Mouse (Mus musculus) heart, adult 2 months (tissue): ENCODE data around the gene Anks1b. TPM values are rescaled to one million over a fixed set of nuclear protein-coding genes. Genes with fewer than 3 reads are reported as not detected.

Source experiments
- DNase-seq, 2 experiments: peaks; one replicate each; pipeline ENCODE4 v3.0.0; 2021
- H3K27ac ChIP-seq: fragments of 200-600 bp; 2 replicates; pipeline ENCODE4 v1.8.1; 2022
- H3K27me3 ChIP-seq: fragments of 200-500 bp; 2 replicates; pipeline ENCODE4 v1.6.1; 2012; ENCODE audit warnings: mild to moderate bottlenecking, low read length, inconsistent platforms, mixed read lengths; ENCODE audit not compliant: control insufficient read depth, insufficient read depth
- H3K36me3 ChIP-seq: fragments of 200-500 bp; 2 replicates; pipeline ENCODE4 v1.6.1; 2012; ENCODE audit warnings: low read length, inconsistent platforms; ENCODE audit not compliant: control insufficient read depth, insufficient read depth
- H3K4me1 ChIP-seq: fragments of 200-500 bp; 2 replicates; pipeline ENCODE4 v1.6.1; 2011; ENCODE audit warnings: low read length; ENCODE audit not compliant: control insufficient read depth, insufficient read depth
- H3K4me3 ChIP-seq: fragments of 200-600 bp; 2 replicates; pipeline ENCODE4 v1.8.1; 2022
- H3K79me2 ChIP-seq: fragments of 200-500 bp; replicated peaks from 2 replicates; pipeline ENCODE4 v1.6.1; 2012; ENCODE audit warnings: mild to moderate bottlenecking, inconsistent platforms, low read length, moderate library complexity, mixed read lengths; ENCODE audit not compliant: control insufficient read depth, insufficient read depth
- H3K9ac ChIP-seq: fragments of 200-500 bp; 2 replicates; pipeline ENCODE4 v1.6.1; 2012; ENCODE audit warnings: low read depth, mild to moderate bottlenecking, control low read depth, inconsistent platforms, low read length, mixed read lengths
- CTCF ChIP-seq: fragments of 200-600 bp; IDR thresholded peaks from 2 replicates; pipeline ENCODE4 v1.8.1; 2022; ENCODE audit warnings: antibody characterized with exemption, mild to moderate bottlenecking, moderate library complexity
- EP300 ChIP-seq: fragments of 200-500 bp; IDR thresholded peaks from 2 replicates; pipeline ENCODE4 v1.6.1; 2011; ENCODE audit warnings: low read depth, low read length, control low read depth; ENCODE audit not compliant: insufficient read depth
- POLR2A ChIP-seq: fragments of 200-500 bp; IDR thresholded peaks from 2 replicates; pipeline ENCODE4 v1.6.1; 2011; ENCODE audit warnings: mild to moderate bottlenecking, low read depth, low read length, control low read depth; ENCODE audit not compliant: insufficient read depth
- WGBS: fragments of 180-500 bp; shearing (Covaris S2); methylation state at CpG from one replicate; pipeline ENCODE4 v1.1.7; 2018; 5-methylcytosine and 5-hydroxymethylcytosine counted together
- intact Hi-C: fragments of 180-260 bp; cut with DNase I; formaldehyde crosslinking; loops from one replicate; pipeline ENCODE4 v1.15.1; 2025
- polyA plus RNA-seq: library from polyadenylated mRNA; depleted of rRNA; stranded (reverse); fragments of >200 nt; gene quantifications from 2 replicates; pipeline ENCODE4 v1.2.3, GENCODE M21; 2012
- total RNA-seq, 2 experiments: library from RNA; stranded (reverse); gene quantifications; 2 replicates each; pipeline ENCODE4 v1.2.3; 2021

Gene Anks1b
- total and polyA plus RNA-seq, 3 experiments = 0.16 to 0.80 (median 0.52) TPM

DNA sequence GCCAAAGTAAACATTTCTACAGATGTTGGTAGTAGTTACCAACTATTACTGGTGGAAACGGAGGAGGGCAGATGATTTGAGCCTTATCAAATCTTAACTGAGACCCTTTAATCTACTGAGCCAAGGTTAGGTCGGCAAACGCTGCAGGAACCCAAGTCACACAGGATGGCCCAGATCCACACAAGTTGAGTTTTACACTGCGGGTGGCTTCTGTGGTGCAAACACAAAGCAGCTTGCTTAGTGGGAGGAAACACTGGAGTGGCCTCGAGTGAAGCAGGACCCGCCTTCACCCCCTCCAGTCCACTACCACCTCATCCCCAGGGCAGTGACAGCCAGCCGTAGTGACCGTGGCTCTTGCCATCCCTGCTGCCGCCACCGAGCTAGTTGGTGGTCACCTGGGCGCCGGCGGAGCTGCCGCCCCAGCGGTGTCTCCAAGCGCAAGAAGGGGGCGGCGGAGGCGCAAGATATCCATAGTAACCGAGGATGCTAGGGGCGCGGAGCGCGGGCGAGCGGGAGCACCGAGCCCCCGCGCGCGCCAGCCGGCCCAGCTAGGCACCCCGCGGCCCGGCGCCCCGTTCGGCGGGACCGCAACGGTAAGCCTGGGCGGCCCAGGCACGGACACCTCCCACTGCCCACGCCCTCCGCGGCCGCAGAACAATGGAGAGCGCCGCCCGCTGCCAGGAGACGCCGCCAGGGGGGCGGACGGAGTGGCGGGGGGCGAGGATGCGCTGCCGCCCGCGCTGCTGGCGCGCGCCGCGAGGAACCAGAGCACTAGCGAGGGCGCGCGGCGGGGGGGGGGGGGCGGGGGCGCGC lies 955.5 kb downstream of the Anks1b start:
- WGBS = 1% methylated on average over 54 of the region's 73 CpGs
- DNase-seq = no peak
- Histone ChIP-seq H3K36me3 (no peaks in the 10 kb centered on the region), H3K79me2 (no peaks in the 10 kb centered on the region), H3K4me3 (peak overlapping the region; percentile 10; the same call in 1 of the 2 replicates), H3K9ac (no peak overlapping the region), H3K4me1 (no peaks in the 10 kb centered on the region), H3K27me3 (peaks cover 12% of the 10 kb centered on the region), H3K27ac (no peak overlapping the region)
- intact Hi-C loops = no loop called here
- TF ChIP-seq EP300 = no peak

DNA sequence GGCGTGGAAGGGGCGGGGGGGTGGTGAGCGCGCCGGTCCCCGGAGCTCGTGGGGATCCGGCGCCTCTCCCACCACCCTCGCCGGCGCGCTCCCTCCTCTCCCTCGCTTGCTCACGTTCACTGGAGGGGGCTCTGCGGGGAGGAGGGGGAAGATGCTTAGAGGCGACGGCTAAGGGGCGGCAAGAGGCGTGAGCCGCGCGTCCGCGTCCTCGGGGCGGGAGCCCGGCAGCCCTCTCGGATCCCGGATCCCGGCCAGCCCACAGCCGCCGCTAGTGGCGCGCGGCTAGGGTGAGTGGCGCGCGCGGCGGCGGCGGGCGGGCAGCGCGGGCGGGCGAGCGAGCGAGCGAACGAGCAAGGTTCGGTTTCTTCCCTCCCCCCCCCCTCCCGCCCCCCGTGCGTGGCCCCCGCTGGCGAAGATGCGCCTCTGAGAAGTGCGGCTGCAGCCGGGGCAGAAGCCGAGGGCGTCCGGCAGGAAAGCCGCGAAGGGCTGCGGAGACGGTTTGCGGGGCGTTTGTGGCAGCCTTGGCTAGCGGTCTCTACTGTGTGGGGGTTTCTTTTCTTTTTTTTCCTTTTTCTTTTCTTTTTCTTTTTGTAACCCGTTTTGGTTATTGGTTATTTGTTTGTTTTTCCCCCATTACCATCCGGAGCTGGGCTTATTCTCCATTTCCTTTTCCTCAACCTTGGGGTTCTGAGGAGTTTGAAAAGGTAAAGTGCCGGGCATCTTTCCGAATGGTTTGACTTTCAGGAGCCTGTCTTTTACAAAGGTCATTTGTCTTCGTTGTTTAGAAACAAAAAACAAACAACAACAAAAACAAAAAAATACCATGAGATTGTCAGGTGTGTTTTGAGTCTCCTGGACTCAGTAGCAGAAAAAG lies 956.3 kb downstream of the Anks1b start:
- H3K36me3 ChIP-seq = no peaks in the 10 kb centered on the region
- no peaks in the 10 kb centered on the region for H3K4me1 ChIP-seq
- no peak overlapping the region for H3K9ac ChIP-seq
- TF ChIP-seq EP300 (no peak), POLR2A (no peak), CTCF (no peak)
- intact Hi-C loops = no loop called here
- no peak overlapping the region for H3K27ac ChIP-seq
- peak overlapping the region; percentile 35 for H3K4me3 ChIP-seq
- no peaks in the 10 kb centered on the region for H3K79me2 ChIP-seq
- WGBS = under 1% methylated on average over 57 of the region's 76 CpGs
- no peak for DNase-seq
- peaks cover 12% of the 10 kb centered on the region for H3K27me3 ChIP-seq

DNA sequence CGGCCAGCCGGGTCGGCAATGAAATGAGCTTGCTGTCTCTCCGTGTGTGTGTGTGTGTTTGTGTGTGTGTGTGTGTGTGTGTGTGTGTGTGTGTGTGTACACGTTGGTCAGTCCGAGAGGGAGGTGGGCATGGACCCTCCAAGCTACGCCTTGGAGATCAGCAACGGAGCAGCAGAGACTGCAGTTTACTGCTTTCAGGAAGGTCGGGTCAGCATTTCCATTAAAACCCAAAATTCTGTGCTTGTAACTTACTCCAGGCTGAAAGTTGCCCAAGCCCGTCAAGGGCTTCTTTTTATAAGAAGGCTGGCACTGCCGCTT lies 956.9 kb downstream of the Anks1b start:
- intact Hi-C loops = no loop called here
- Histone ChIP-seq H3K27ac (no peak overlapping the region), H3K4me1 (no peaks in the 10 kb centered on the region), H3K9ac (no peak overlapping the region), H3K27me3 (peaks cover 12% of the 10 kb centered on the region), H3K4me3 (no peak overlapping the region), H3K79me2 (no peaks in the 10 kb centered on the region), H3K36me3 (no peaks in the 10 kb centered on the region)
- TF ChIP-seq CTCF (no peak), POLR2A (no peak), EP300 (no peak)
- WGBS = 5% methylated on average over 11 of the region's 11 CpGs
- no peak for DNase-seq

DNA sequence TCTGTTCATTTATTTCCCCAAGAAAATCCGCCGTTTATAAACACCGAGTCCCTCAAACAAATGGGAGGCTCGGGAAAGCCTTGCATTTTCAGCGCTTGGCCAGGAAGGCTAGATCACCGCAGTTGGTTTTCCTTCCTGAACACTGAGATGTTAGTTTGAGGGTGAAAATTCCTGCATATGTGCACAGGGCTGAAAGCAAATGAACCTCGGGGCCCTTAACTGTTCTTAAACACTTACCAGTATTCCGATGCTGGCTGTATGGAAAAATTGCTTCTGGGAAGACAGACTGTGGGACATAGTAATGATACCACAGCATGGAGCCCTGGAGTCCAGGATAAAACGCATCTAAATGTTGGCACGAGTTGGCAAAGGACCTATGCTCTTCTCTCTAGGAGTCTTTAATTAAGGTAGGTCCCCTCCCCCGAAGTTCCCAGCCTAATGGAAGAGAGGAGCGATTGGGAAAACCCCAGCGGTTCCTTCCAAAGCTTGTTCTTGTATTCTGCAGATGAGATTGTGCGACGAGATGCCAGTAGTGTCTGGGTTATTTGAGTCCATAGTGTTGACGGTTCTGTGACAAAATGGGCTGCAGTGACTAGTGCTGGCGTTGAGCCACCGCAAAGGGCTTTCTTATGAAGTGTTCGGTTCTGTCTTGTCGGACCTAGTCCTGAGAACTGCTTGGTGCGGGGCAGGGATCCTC lies 957.4 kb downstream of the Anks1b start:
- Histone ChIP-seq H3K27me3 (peaks cover 12% of the 10 kb centered on the region), H3K79me2 (no peaks in the 10 kb centered on the region), H3K27ac (no peak overlapping the region), H3K9ac (no peak overlapping the region), H3K4me1 (no peaks in the 10 kb centered on the region), H3K4me3 (no peak overlapping the region), H3K36me3 (no peaks in the 10 kb centered on the region)
- TF ChIP-seq EP300 (no peak), CTCF (no peak), POLR2A (no peak)
- WGBS = 5% methylated on average over 21 of the region's 21 CpGs
- no peak for DNase-seq
- intact Hi-C loops = no loop called here

DNA sequence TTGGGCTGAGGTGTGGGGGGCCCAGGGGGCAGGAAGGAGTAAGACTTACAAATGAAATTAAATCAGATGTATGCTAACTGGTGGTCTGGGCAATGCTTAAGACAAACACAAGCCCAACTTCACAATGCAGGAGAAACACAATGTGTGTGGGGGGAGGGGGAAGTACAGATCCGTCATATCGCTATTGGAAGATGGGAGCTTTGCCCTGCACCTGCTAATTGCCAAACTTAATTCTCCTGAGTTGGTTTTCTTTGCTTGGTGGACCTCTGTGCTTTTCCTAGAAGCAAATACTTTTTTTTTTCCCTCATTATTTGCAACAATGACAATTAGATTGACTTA lies 957.9 kb downstream of the Anks1b start:
- 8% methylated on average over 2 of the region's 2 CpGs for WGBS
- intact Hi-C loops = no loop called here

More for the DNA sequence above, 957.9 kb downstream of the Anks1b start:
- Histone ChIP-seq H3K36me3 (no peaks in the 10 kb centered on the region), H3K27me3 (peaks cover 12% of the 10 kb centered on the region), H3K4me3 (no peak overlapping the region), H3K27ac (no peak overlapping the region), H3K9ac (no peak overlapping the region), H3K79me2 (no peaks in the 10 kb centered on the region), H3K4me1 (no peaks in the 10 kb centered on the region)
- no peak for DNase-seq
- TF ChIP-seq CTCF (no peak), EP300 (no peak), POLR2A (no peak)
